Mouse (Mus musculus): Measurements from ENCODE around the gene Igf1. TPM values are rescaled to one million over a fixed set of nuclear protein-coding genes. Genes with fewer than 3 reads are reported as not detected.

The Igf1 gene
- polyA plus RNA-seq (2014; fragmentation: Illumina TruSeq; extraction: RNeasy Lipid Tissue Mini Kit (QIAGEN cat#74804); ENCODE audit: low read depth, low replicate concordance): 24.6 TPM

GRCm38 (mm10) chr10:87858013-87858806 is at the start of gene Igf1:
Gene Igf1 (plus strand): TSS chr10:87858265.

Other genes starting within 250 kb of the Igf1 start
- not detected for gene Pmch, start 232.8 kb downstream of the Igf1 start, polyA plus RNA-seq (2014; fragmentation: Illumina TruSeq; extraction: RNeasy Lipid Tissue Mini Kit (QIAGEN cat#74804); ENCODE audit: low read depth, low replicate concordance)

Measured in adrenal gland, adult 10 weeks (tissue).